Mouse (Mus musculus) T-cell, adult 2 months (primary cell): ENCODE results near the gene Mpig6b.
A peak's percentile ranks its signal among the peaks of the same experiment; 100 is the strongest.

ENCODE experiments used
- DNase-seq: peaks from one replicate; pipeline ENCODE4 v3.0.0; 2022; ENCODE audit warnings: low spot score

Gene Mpig6b

GRCm38 (mm10) chr17:35016791-35017705 lies 48.9 kb downstream of the Mpig6b start:
- DNase-seq, result peak; percentile 29

GRCm38 (mm10) chr17:35016376-35016775 lies 49.6 kb downstream of the Mpig6b start, which contains the start of gene Vwa7:
Vwa7 (plus strand) TSS chr17:35016579.
- no peak for DNase-seq

- DNase-seq, result no peak
These were observed 50.7 kb downstream of the Mpig6b start for GRCm38 (mm10) chr17:35015296-35015695.

DNA sequence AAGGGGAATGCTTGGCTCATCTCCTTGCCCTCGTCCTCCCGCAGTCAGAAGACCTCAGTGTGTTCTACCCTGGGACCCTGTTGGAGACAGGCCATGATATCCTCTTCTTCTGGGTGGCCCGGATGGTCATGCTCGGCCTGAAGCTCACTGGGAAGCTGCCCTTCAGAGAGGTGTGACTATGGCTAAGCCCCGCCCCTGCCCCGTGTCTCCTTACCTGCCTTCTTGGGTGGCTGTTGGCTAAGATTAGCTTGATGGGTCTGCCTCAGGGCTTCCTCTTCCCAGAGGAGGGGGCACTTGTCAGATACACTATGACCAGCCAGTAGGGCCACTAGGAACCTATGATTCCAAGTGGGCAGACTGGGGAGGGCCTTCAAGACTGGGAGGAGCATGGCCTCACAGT lies 52.8 kb downstream of the Mpig6b start:
- no peak for DNase-seq
